Mouse (Mus musculus) liver, embryonic 16.5 days (tissue): ENCODE data around the gene Slamf6. TPM values are rescaled to one million over a fixed set of nuclear protein-coding genes. Genes with fewer than 3 reads are reported as not detected.
"Not testable (repeated sequence)": the region's sequence is repeated elsewhere in the genome, so short reads cannot be mapped to it uniquely, and the experiment has no call there.

Experiments
- ATAC-seq: fragments of 200-750 bp; cut with Nextera tagmentation; 2 replicates; pipeline ENCODE4 v1.8.0; 2017; ENCODE audit warnings: low read depth, mild to moderate bottlenecking, moderate number of reproducible peaks, moderate library complexity
- H3K27ac ChIP-seq: fragments of 300-500 bp; sonication (generic); 2 replicates; pipeline ENCODE4 v1.5.1; 2014; ENCODE audit warnings: mild to moderate bottlenecking, low read length
- H3K27me3 ChIP-seq: fragments of 300-500 bp; sonication (generic); 2 replicates; pipeline ENCODE4 v1.6.1; 2014; ENCODE audit warnings: low read depth, low read length, mixed read lengths; ENCODE audit not compliant: control insufficient read depth, insufficient read depth
- H3K36me3 ChIP-seq: fragments of 300-500 bp; sonication (generic); 2 replicates; pipeline ENCODE4 v1.6.1; 2014; ENCODE audit warnings: mild to moderate bottlenecking; ENCODE audit not compliant: control insufficient read depth, insufficient read depth
- H3K4me1 ChIP-seq: fragments of 300-500 bp; sonication (generic); 2 replicates; pipeline ENCODE4 v1.6.1; 2014; ENCODE audit warnings: low read depth, low read length, mixed read lengths; ENCODE audit not compliant: control insufficient read depth
- H3K4me2 ChIP-seq: fragments of 300-500 bp; sonication (generic); 2 replicates; pipeline ENCODE4 v1.6.1; 2014; ENCODE audit warnings: low read depth, low read length, mixed read lengths
- H3K4me3 ChIP-seq: fragments of 300-500 bp; sonication (generic); 2 replicates; pipeline ENCODE4 v1.5.1; 2014; ENCODE audit warnings: low read depth, mild to moderate bottlenecking, low read length
- H3K9ac ChIP-seq: fragments of 300-500 bp; sonication (generic); 2 replicates; pipeline ENCODE4 v1.6.1; 2014; ENCODE audit warnings: low read depth, low read length
- H3K9me3 ChIP-seq: fragments of 300-500 bp; sonication (generic); replicated peaks from 2 replicates; pipeline ENCODE4 v1.6.1; 2016; ENCODE audit warnings: low read length; ENCODE audit not compliant: control insufficient read depth
- WGBS: fragments of 180-500 bp; shearing (Covaris S2); extraction: QIAGEN DNeasy Blood & Tissue Kit; methylation state at CpG from one replicate; pipeline ENCODE4 v1.1.7; 2014; ENCODE audit not compliant: insufficient replicate concordance; 5-methylcytosine and 5-hydroxymethylcytosine counted together
- polyA plus RNA-seq: library from polyadenylated mRNA; unstranded; fragments of >200 nt; fragmentation: Nextera tagmentation; extraction: Ambion mirVana; gene quantifications from 2 replicates; pipeline ENCODE4 v1.2.1, GENCODE M21; 2015

Gene Slamf6
- 4.1 and 5.0 TPM in 2 replicates for polyA plus RNA-seq

GRCm38 (mm10) chr1:171917305-171918039 lies at the start of gene Slamf6:
TSS of gene Slamf6 (plus strand) at chr1:171917515.
- Histone ChIP-seq H3K36me3 (no peaks in the 10 kb centered on the region), H3K4me1 (no peaks in the 10 kb centered on the region), H3K9ac (no peak within 1 kb of the TSS), H3K4me2 (no peak within 1 kb of the TSS), H3K27ac (no peak within 1 kb of the TSS), H3K27me3 (no peaks in the 10 kb centered on the region), H3K4me3 (no peak within 1 kb of the TSS), H3K9me3 (no peaks in the 10 kb centered on the region)
- WGBS, result 40% methylated on average over 14 of the region's 14 CpGs
- ATAC-seq, result no peak

GRCm38 (mm10) chr1:171886989-171887388 lies 30.3 kb upstream of the Slamf6 start:
- no peak for ATAC-seq
- no peak overlapping the region for H3K4me3 ChIP-seq
- no peaks in the 10 kb centered on the region for H3K27me3 ChIP-seq
- 50% methylated on average over 1 of the region's 1 CpGs for WGBS
- no peaks in the 10 kb centered on the region for H3K36me3 ChIP-seq
- H3K4me2 ChIP-seq, result no peak overlapping the region
- H3K27ac ChIP-seq, result no peak overlapping the region
- H3K9me3 ChIP-seq, result no peaks in the 10 kb centered on the region
- no peaks in the 10 kb centered on the region for H3K4me1 ChIP-seq
- H3K9ac ChIP-seq, result no peak overlapping the region

GRCm38 (mm10) chr1:171895364-171895763 lies 22.0 kb upstream of the Slamf6 start, which contains the start of gene Gm10521:
TSS of gene Gm10521 (plus strand) at chr1:171895664.
- H3K9ac ChIP-seq, H3K27ac ChIP-seq, H3K4me2 ChIP-seq, H3K4me3 ChIP-seq, H3K4me1 ChIP-seq, H3K27me3 ChIP-seq, H3K36me3 ChIP-seq, ATAC-seq, H3K9me3 ChIP-seq: not testable (repeated sequence)
- WGBS, result 78% methylated on average over 5 of the region's 5 CpGs

- Histone ChIP-seq H3K9ac (no peak overlapping the region), H3K27ac (no peak overlapping the region), H3K36me3 (no peaks in the 10 kb centered on the region), H3K27me3 (no peaks in the 10 kb centered on the region), H3K4me2 (no peak overlapping the region), H3K4me3 (no peak overlapping the region), H3K4me1 (no peaks in the 10 kb centered on the region), H3K9me3 (no peaks in the 10 kb centered on the region)
- ATAC-seq, result no peak
- 67% methylated on average over 1 of the region's 1 CpGs for WGBS
Measured at GRCm38 (mm10) chr1:171904011-171904410, 13.3 kb upstream of the Slamf6 start.

- Histone ChIP-seq H3K4me3 (no peak overlapping the region), H3K4me2 (no peak overlapping the region), H3K9ac (no peak overlapping the region), H3K36me3 (no peaks in the 10 kb centered on the region), H3K27me3 (no peaks in the 10 kb centered on the region), H3K4me1 (no peaks in the 10 kb centered on the region), H3K9me3 (no peaks in the 10 kb centered on the region), H3K27ac (no peak overlapping the region)
- no peak for ATAC-seq
- WGBS, result 71% methylated on average over 13 of the region's 13 CpGs
Measured at GRCm38 (mm10) chr1:171915638-171916458, 1.5 kb upstream of the Slamf6 start.

GRCm38 (mm10) chr1:171918136-171918920 lies 1.0 kb downstream of the Slamf6 start:
- ATAC-seq, result no peak
- H3K4me2 ChIP-seq, result no peak overlapping the region
- no peak overlapping the region for H3K27ac ChIP-seq
- no peaks in the 10 kb centered on the region for H3K4me1 ChIP-seq
- H3K4me3 ChIP-seq, result no peak overlapping the region
- 55% methylated on average over 12 of the region's 12 CpGs for WGBS
- no peaks in the 10 kb centered on the region for H3K36me3 ChIP-seq
- no peaks in the 10 kb centered on the region for H3K9me3 ChIP-seq
- H3K27me3 ChIP-seq, result no peaks in the 10 kb centered on the region
- no peak overlapping the region for H3K9ac ChIP-seq

- Histone ChIP-seq H3K4me2 (no peak overlapping the region), H3K27me3 (no peaks in the 10 kb centered on the region), H3K27ac (no peak overlapping the region), H3K4me3 (no peak overlapping the region), H3K9ac (no peak overlapping the region), H3K36me3 (no peaks in the 10 kb centered on the region), H3K4me1 (no peaks in the 10 kb centered on the region), H3K9me3 (no peaks in the 10 kb centered on the region)
- ATAC-seq, result no peak
- 66% methylated on average over 5 of the region's 5 CpGs for WGBS
Measured at GRCm38 (mm10) chr1:171919193-171919592, 1.9 kb downstream of the Slamf6 start.

GRCm38 (mm10) chr1:171919901-171920510 lies 2.7 kb downstream of the Slamf6 start:
- Histone ChIP-seq H3K4me3 (no peak overlapping the region), H3K9ac (no peak overlapping the region), H3K9me3 (no peaks in the 10 kb centered on the region), H3K27ac (no peak overlapping the region), H3K36me3 (no peaks in the 10 kb centered on the region), H3K4me2 (no peak overlapping the region), H3K27me3 (no peaks in the 10 kb centered on the region), H3K4me1 (no peaks in the 10 kb centered on the region)
- no peak for ATAC-seq
- 55% methylated on average over 6 of the region's 6 CpGs for WGBS
